19 mouse cellular contexts compared by ENCODE assay signal in the genomic region with DNA sequence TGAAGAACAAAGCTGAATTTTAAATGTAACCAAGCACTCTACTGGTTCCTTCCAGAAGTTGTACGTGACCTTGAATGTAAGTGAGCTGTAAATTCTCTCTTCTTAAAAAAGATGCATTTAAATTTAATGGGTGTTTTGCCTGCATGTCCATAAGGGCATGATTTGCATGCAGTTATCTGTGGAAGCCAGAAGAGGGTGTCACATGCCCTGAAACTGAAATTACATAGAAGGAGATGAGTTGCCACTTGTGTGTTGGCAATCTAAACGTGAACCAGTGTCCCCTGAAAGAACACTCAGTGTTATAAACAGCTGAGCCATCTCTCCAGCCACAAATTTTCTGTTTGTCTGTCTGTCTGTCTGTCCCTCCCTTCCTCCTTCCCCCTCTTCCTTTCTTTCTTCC. TPM values are rescaled to one million over a fixed set of nuclear protein-coding genes. Genes with fewer than 3 reads are reported as not detected.
DNase-seq lines count a peak whose midpoint lies in the region; ATAC-seq and TF ChIP-seq lines count a peak whose summit lies in the region.
"Had no signal": no experiment of that assay in that cellular context is flagged by ENCODE, and none has a peak within 500 bp of the region (broad histone marks: within the 10 kb centered on the region; RNA-seq: fewer than 3 reads in every experiment).

No protein-coding gene starts in this region.

- H3K27ac ChIP-seq in layer of hippocampus, adult 2 months: no peak overlapping the region
- no peak overlapping the region for H3K27ac ChIP-seq in midbrain, embryonic 11.5 days (ENCODE audit: low read depth, low read length)
- H3K27ac ChIP-seq in midbrain, embryonic 15.5 days: no peak overlapping the region
- H3K27ac ChIP-seq: embryonic facial prominence, embryonic 12.5 days; hindbrain, embryonic 12.5 days had no signal

- CTCF ChIA-PET in Patski (lab: Charles Lee): interaction anchor here (1.5 to 2.8 kb wide), 2 partner anchors 19 to 187 kb away, joined by 3 to 7 read pairs; no protein-coding TSS in a partner anchor

- DNase-seq in heart, adult 11 months: peak; percentile 16
- no peak for DNase-seq in heart, postnatal 25 days (ENCODE audit: low spot score)
- DNase-seq in layer of hippocampus, adult 2 months (ENCODE audit: low spot score in 2 of 2): no peak
- no peak for DNase-seq in layer of hippocampus, adult 11-12 months (ENCODE audit: low spot score)
- peak; percentile 76 for DNase-seq in midbrain, embryonic 11.5 days (ENCODE audit: low spot score, missing footprints)
- DNase-seq in Patski (ENCODE audit: low read depth, low spot score): no peak
- DNase-seq in urinary bladder, postnatal 14 days (ENCODE audit: low spot score): no peak
- DNase-seq: adrenal gland, postnatal 10 days; cerebellum, adult 11 months; cerebellum, adult 8-10 months; cerebellum, postnatal 25 days; gastrocnemius, postnatal 14 days; heart, postnatal 36 days had no signal

- H3K4me1 ChIP-seq in midbrain, embryonic 11.5 days (ENCODE audit: control insufficient read depth, insufficient read depth, low read length): peaks cover 10% of the 10 kb centered on the region
- peaks cover 11% of the 10 kb centered on the region for H3K4me1 ChIP-seq in midbrain, embryonic 15.5 days

- POLR2A ChIA-PET in Patski (lab: Charles Lee): no interaction called here

- H3K36me3 ChIP-seq in midbrain, embryonic 11.5 days (ENCODE audit: control insufficient read depth, insufficient read depth, low read length): no peaks in the 10 kb centered on the region
- H3K36me3 ChIP-seq in midbrain, embryonic 15.5 days (replicated peaks): no peaks in the 10 kb centered on the region
- H3K36me3 ChIP-seq: embryonic facial prominence, embryonic 12.5 days; hindbrain, embryonic 12.5 days had no signal

- no peak overlapping the region for H3K4me3 ChIP-seq in layer of hippocampus, adult 2 months
- no peak overlapping the region for H3K4me3 ChIP-seq in midbrain, embryonic 11.5 days (ENCODE audit: low read depth, low read length)
- no peak overlapping the region for H3K4me3 ChIP-seq in midbrain, embryonic 15.5 days
- H3K4me3 ChIP-seq: embryonic facial prominence, embryonic 12.5 days; heart, embryonic 12.5 days; hindbrain, embryonic 12.5 days had no signal

- peak; percentile 24; the same call in 1 of the 2 replicates for TF ChIP-seq CTCF in layer of hippocampus, adult 2 months (conservative IDR thresholded peaks at IDR 0.05)
- TF ChIP-seq CTCF in Patski (IDR thresholded peaks at IDR 0.05): peak; percentile 25

- no peaks in the 10 kb centered on the region for H3K9me3 ChIP-seq in midbrain, embryonic 11.5 days (ENCODE audit: control insufficient read depth, low read length)
- no peaks in the 10 kb centered on the region for H3K9me3 ChIP-seq in midbrain, embryonic 15.5 days
- H3K9me3 ChIP-seq: embryonic facial prominence, embryonic 12.5 days; heart, embryonic 12.5 days; hindbrain, embryonic 12.5 days had no signal

- 80% methylated on average over 2 of the region's 2 CpGs for WGBS in midbrain, embryonic 11.5 days
- WGBS in midbrain, embryonic 15.5 days: 83% methylated on average over 2 of the region's 2 CpGs

- H3K9ac ChIP-seq in midbrain, embryonic 11.5 days (ENCODE audit: low read length): no peak overlapping the region
- no peak overlapping the region for H3K9ac ChIP-seq in midbrain, embryonic 15.5 days
- H3K9ac ChIP-seq: embryonic facial prominence, embryonic 12.5 days; heart, embryonic 12.5 days; hindbrain, embryonic 12.5 days had no signal

- H3K27me3 ChIP-seq in midbrain, embryonic 11.5 days (ENCODE audit: control insufficient read depth, insufficient read depth, low read length): no peaks in the 10 kb centered on the region
- no peaks in the 10 kb centered on the region for H3K27me3 ChIP-seq in midbrain, embryonic 15.5 days (replicated peaks)
- H3K27me3 ChIP-seq in Patski: no peaks in the 10 kb centered on the region
- H3K27me3 ChIP-seq: embryonic facial prominence, embryonic 12.5 days; hindbrain, embryonic 12.5 days had no signal

- H3K4me2 ChIP-seq in midbrain, embryonic 11.5 days: no peak overlapping the region
- H3K4me2 ChIP-seq in midbrain, embryonic 15.5 days: no peak overlapping the region
- H3K4me2 ChIP-seq: embryonic facial prominence, embryonic 12.5 days; heart, embryonic 12.5 days; hindbrain, embryonic 12.5 days had no signal

- ATAC-seq in midbrain, embryonic 11.5 days (ENCODE audit: low FRiP score): no peak
- no peak for ATAC-seq in midbrain, embryonic 15.5 days (replicated peaks)
- ATAC-seq in Patski: no peak
- ATAC-seq: forebrain, embryonic 16.5 days; hindbrain, embryonic 16.5 days had no signal

- in situ Hi-C loops in Patski (cut with MboI; ENCODE audit: low pct_unique_long_range_greater_than_20kb): loop anchor here (25.0 kb wide), 1 partner anchor 629 kb away; no protein-coding TSS in a partner anchor

- intact Hi-C loops in heart, postnatal 25 days (cut with DNase I): no loop called here

RNA-seq across cellular contexts. Expression of a gene that starts 19.8 kb away (rescaled TPM):
- 1 to 10 TPM; 4.0 TPM for total RNA-seq in heart, postnatal 25 days (2021)
- 1 to 10 TPM in 1 of 2 experiments, under 1 TPM in 1; 0.88 to 1.2 TPM for total RNA-seq in layer of hippocampus, adult 2 months (2021)
- polyA plus RNA-seq in midbrain, embryonic 11.5 days (2014; fragmentation: Nextera tagmentation; extraction: Ambion mirVana): 7.7 and 8.3 TPM in 2 replicates
- 1.4 and 1.7 TPM in 2 replicates for polyA plus RNA-seq in midbrain, embryonic 15.5 days (2015; fragmentation: Nextera tagmentation; extraction: Ambion mirVana)
- 4.6 TPM for polyA plus RNA-seq in Patski (2021)

RNA-seq across cellular contexts. Expression of a gene that starts 47.2 kb away (rescaled TPM):
- 10 to 100 TPM; 16.9 to 23.8 TPM for total RNA-seq in heart, postnatal 25 days (2021)
- 10 to 100 TPM; 13.7 to 16.7 TPM for total RNA-seq in layer of hippocampus, adult 2 months (2021)
- 6.1 and 6.3 TPM in 2 replicates for polyA plus RNA-seq in midbrain, embryonic 11.5 days (2014; fragmentation: Nextera tagmentation; extraction: Ambion mirVana)
- polyA plus RNA-seq in midbrain, embryonic 15.5 days (2015; fragmentation: Nextera tagmentation; extraction: Ambion mirVana): 7.8 and 8.8 TPM in 2 replicates
- polyA plus RNA-seq in Patski (2021): not detected

Comparison
In these comparisons a context has a peak if more than half of its experiments do, and no peak if none do; other contexts are left out.
1. DNase-seq: peak in heart, adult 11 months (single experiment) and midbrain, embryonic 11.5 days (single experiment); none in heart, postnatal 25 days (single experiment), layer of hippocampus, adult 2 months (0 of 2), layer of hippocampus, adult 11-12 months (single experiment), Patski (single experiment) and urinary bladder, postnatal 14 days (single experiment).